Mouse (Mus musculus): ENCODE results near the gene Ttyh2. TPM values are rescaled to one million over a fixed set of nuclear protein-coding genes. Genes with fewer than 3 reads are reported as not detected.

Ttyh2 gene
- polyA plus RNA-seq, 1 experiment from 2014 or later, result 73.4 TPM

DNA sequence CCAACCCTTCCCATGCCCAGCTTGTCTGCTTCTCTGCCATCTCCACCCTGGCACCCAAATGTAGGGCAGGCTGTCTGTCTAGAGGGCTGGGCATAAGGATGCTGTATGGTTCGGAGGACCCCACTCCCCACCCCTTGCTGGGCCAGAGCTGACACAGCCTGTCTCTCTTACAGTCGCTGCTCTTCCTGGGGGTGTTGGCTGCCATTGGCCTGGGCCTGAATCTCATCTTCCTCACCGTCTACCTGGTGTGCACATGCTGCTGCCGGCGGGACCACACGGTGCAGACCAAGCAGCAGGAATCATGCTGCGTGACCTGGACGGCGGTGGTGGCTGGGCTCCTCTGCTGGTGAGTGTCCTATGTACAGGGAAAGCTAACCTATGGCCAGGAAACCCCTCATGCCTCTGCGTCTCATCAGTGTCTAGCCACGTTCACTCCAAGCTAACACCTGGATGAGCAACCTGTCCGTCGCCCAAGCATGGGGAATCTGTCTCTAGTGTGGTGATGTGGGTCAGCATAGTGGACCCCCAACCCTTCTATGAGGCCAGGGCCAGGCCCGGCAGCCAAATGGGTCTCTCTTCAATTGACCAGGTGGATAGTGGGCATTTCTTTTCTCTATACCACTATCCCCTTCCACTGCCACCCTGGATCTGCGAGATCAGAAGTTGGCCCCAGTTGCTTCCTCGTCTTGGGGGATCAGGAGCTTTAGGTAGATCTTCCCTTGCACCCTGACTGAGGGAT lies 11.2 kb downstream of the Ttyh2 start:
- H3K36me3 ChIP-seq (ENCODE audit: control insufficient read depth, insufficient read depth), result peaks cover 26% of the 10 kb centered on the region
- H3K9me3 ChIP-seq (ENCODE audit: control insufficient read depth), result no peaks in the 10 kb centered on the region
- no peak overlapping the region for H3K9ac ChIP-seq (ENCODE audit: low read depth, low read length)
- 94% methylated on average over 16 of the region's 16 CpGs for WGBS
- TF ChIP-seq CTCF (IDR thresholded peaks at IDR 0.05; ENCODE audit: low read depth), result no peak
- no peak for ATAC-seq
- 0 out of 2 replicates have a peak, but pooled peaks cover 3% of the 10 kb centered on the region for H3K4me1 ChIP-seq (replicated peaks; ENCODE audit: control insufficient read depth, insufficient read depth, low read length)
- no peak overlapping the region for H3K4me3 ChIP-seq (ENCODE audit: low read depth, low read length)
- H3K4me2 ChIP-seq (replicated peaks; ENCODE audit: low read depth), result no peak overlapping the region
- no peak overlapping the region for H3K27ac ChIP-seq (ENCODE audit: low read depth, low read length)
- H3K27me3 ChIP-seq (replicated peaks; ENCODE audit: control insufficient read depth, insufficient read depth, low read length), result no peaks in the 10 kb centered on the region

DNA sequence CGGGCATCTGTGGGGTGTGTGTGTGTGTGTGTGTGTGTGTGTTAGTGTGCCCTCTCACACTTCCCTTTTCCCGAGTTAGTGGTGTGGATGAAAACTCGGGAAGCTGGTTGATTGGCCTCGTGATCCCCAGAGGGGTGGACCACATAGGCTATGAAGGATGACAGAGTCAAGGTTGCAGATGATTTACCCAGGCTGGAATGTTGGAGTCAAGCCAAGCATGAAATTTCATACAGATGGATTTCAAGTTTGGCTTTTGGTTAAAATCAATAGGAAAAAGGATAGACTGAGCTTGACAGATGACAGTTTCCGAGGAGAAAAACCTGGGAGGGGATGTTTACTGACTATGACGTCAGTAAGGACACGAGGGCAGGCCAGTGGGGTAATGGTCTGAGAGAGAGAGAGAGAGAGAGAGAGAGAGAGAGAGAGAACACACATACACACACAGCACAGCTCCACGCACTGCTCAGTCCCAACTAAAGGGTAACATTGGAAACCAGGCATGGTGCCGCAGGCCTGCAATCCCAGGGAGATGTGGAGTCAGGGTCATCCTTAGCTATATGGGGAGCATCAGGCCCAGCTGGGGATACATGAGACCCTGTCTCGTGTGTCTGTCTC lies 12.4 kb downstream of the Ttyh2 start:
- no peak for ATAC-seq
- Histone ChIP-seq H3K4me3 (ENCODE audit: low read depth, low read length) (no peak overlapping the region), H3K9ac (ENCODE audit: low read depth, low read length) (no peak overlapping the region), H3K27me3 (replicated peaks; ENCODE audit: control insufficient read depth, insufficient read depth, low read length) (no peaks in the 10 kb centered on the region), H3K27ac (ENCODE audit: low read depth, low read length) (no peak overlapping the region), H3K36me3 (ENCODE audit: control insufficient read depth, insufficient read depth) (peaks cover 37% of the 10 kb centered on the region), H3K4me1 (replicated peaks; ENCODE audit: control insufficient read depth, insufficient read depth, low read length) (no peaks in the 10 kb centered on the region), H3K4me2 (replicated peaks; ENCODE audit: low read depth) (no peak overlapping the region), H3K9me3 (ENCODE audit: control insufficient read depth) (no peaks in the 10 kb centered on the region)
- TF ChIP-seq CTCF (IDR thresholded peaks at IDR 0.05; ENCODE audit: low read depth), result no peak
- WGBS, result 44% methylated on average over 10 of the region's 10 CpGs

DNA sequence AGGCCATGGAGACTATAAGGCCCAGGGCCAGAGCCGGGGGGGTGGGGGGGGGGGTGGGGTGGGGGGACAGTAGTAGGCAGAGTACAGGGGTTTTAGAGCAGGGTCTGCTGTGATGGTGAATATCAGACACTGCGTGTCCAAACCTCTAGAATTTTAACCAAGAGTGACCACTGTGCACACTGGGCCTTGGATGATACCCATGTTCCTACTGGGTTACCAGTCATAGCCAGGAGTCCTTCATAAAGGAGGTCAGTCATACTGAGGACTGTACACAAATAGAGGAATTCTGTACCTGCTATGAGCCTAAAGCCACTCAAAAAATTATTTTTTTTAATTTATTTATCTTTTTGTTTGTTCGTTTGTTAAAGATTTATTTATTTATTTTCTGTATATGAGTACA lies 13.5 kb downstream of the Ttyh2 start:
- H3K27ac ChIP-seq (ENCODE audit: low read depth, low read length), result no peak overlapping the region
- no peak for ATAC-seq
- no peak for TF ChIP-seq CTCF (IDR thresholded peaks at IDR 0.05; ENCODE audit: low read depth)
- H3K4me2 ChIP-seq (replicated peaks; ENCODE audit: low read depth), result no peak overlapping the region
- WGBS, result 99% methylated on average over 2 of the region's 3 CpGs
- no peaks in the 10 kb centered on the region for H3K4me1 ChIP-seq (replicated peaks; ENCODE audit: control insufficient read depth, insufficient read depth, low read length)
- H3K36me3 ChIP-seq (ENCODE audit: control insufficient read depth, insufficient read depth), result peaks cover 42% of the 10 kb centered on the region
- H3K27me3 ChIP-seq (replicated peaks; ENCODE audit: control insufficient read depth, insufficient read depth, low read length), result no peaks in the 10 kb centered on the region
- no peaks in the 10 kb centered on the region for H3K9me3 ChIP-seq (ENCODE audit: control insufficient read depth)
- no peak overlapping the region for H3K4me3 ChIP-seq (ENCODE audit: low read depth, low read length)
- no peak overlapping the region for H3K9ac ChIP-seq (ENCODE audit: low read depth, low read length)

DNA sequence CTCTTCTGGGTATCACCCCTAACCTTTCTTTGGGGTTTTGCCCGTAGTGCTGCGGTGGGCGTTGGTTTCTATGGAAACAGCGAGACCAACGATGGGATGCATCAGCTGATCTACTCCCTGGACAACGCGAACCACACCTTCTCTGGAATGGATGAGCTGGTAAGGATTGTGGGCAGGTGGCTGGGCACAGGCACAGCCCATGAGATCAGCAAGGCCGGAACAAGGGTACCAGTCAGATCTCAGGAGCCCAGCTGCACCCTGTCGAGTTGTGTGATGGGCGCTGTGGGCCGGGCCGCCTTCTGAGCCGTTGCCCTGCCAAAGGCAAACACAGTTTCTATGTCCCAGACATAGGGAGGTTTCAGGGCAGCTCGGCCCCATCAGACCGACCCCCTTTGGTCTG lies 15.0 kb downstream of the Ttyh2 start:
- Histone ChIP-seq H3K4me2 (replicated peaks; ENCODE audit: low read depth) (no peak overlapping the region), H3K27ac (ENCODE audit: low read depth, low read length) (no peak overlapping the region), H3K4me3 (ENCODE audit: low read depth, low read length) (no peak overlapping the region), H3K36me3 (ENCODE audit: control insufficient read depth, insufficient read depth) (peaks cover 49% of the 10 kb centered on the region), H3K27me3 (replicated peaks; ENCODE audit: control insufficient read depth, insufficient read depth, low read length) (no peaks in the 10 kb centered on the region), H3K9ac (ENCODE audit: low read depth, low read length) (no peak overlapping the region), H3K9me3 (ENCODE audit: control insufficient read depth) (no peaks in the 10 kb centered on the region), H3K4me1 (replicated peaks; ENCODE audit: control insufficient read depth, insufficient read depth, low read length) (no peaks in the 10 kb centered on the region)
- no peak for TF ChIP-seq CTCF (IDR thresholded peaks at IDR 0.05; ENCODE audit: low read depth)
- ATAC-seq, result no peak
- WGBS, result 87% methylated on average over 15 of the region's 15 CpGs

DNA sequence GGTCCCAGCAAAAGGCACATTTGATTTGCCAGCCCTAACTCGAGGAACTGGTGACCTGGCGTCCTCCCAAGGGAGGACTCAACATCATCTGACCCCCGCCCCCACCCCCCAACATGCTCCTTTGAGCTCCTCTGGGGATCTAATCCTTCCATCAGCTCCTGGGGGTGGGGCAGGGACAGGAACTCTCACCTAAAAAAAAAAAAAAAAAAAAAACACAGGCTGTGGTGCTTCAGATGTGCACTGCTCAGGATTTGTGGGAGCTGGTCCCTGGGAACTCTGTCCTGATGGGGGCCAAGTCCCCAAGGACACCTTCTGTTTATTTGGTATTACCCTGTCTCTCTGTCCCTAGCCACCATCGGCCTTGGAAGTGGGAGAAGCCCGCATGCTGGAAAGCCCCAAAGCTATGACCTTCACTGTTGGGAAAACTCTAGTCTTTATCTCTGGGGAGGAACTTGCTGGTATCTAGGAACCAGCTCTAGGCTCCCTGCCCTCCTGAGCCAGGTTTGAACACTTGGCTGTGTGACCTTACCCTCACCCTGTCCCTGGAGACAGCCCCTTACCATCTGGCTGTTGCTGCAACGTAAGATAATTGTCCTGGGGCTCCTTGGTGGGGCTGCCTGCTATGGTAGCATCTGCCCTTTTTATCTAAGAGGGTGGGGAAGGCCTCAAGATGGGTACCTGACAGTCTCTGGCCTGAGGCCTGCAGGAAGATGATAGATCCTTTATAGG lies 16.4 kb downstream of the Ttyh2 start:
- Histone ChIP-seq H3K4me1 (replicated peaks; ENCODE audit: control insufficient read depth, insufficient read depth, low read length) (no peaks in the 10 kb centered on the region), H3K9ac (ENCODE audit: low read depth, low read length) (no peak overlapping the region), H3K27ac (ENCODE audit: low read depth, low read length) (no peak overlapping the region), H3K36me3 (ENCODE audit: control insufficient read depth, insufficient read depth) (peaks cover 42% of the 10 kb centered on the region), H3K27me3 (replicated peaks; ENCODE audit: control insufficient read depth, insufficient read depth, low read length) (no peaks in the 10 kb centered on the region), H3K9me3 (ENCODE audit: control insufficient read depth) (no peaks in the 10 kb centered on the region), H3K4me3 (ENCODE audit: low read depth, low read length) (no peak overlapping the region), H3K4me2 (replicated peaks; ENCODE audit: low read depth) (no peak overlapping the region)
- TF ChIP-seq CTCF (IDR thresholded peaks at IDR 0.05; ENCODE audit: low read depth), result no peak
- ATAC-seq, result no peak
- WGBS, result 71% methylated on average over 6 of the region's 6 CpGs

DNA sequence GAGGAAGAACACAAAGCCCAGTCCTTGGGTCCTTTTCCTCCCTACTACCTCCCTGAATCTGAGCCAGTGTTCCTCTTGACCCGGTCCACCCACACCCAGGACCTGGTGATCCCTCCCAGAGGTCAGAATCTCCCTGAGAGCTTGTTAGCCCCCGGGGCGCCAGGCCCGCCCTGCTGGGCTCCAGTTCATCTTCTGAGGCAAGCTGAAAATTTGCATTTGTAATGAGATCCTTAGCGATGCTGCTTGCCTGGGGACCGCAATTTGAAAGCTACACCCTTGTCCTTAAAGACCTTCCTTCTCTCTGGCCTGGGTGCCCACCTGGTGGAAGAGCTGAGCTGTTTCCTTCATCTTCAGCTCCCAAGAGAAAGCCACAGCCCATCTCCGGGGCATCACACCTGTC lies 17.4 kb downstream of the Ttyh2 start:
- H3K4me2 ChIP-seq (replicated peaks; ENCODE audit: low read depth), result no peak overlapping the region
- 64% methylated on average over 7 of the region's 7 CpGs for WGBS
- no peak for TF ChIP-seq CTCF (IDR thresholded peaks at IDR 0.05; ENCODE audit: low read depth)
- H3K36me3 ChIP-seq (ENCODE audit: control insufficient read depth, insufficient read depth), result peaks cover 45% of the 10 kb centered on the region
- H3K9ac ChIP-seq (ENCODE audit: low read depth, low read length), result no peak overlapping the region
- no peaks in the 10 kb centered on the region for H3K4me1 ChIP-seq (replicated peaks; ENCODE audit: control insufficient read depth, insufficient read depth, low read length)
- no peak overlapping the region for H3K4me3 ChIP-seq (ENCODE audit: low read depth, low read length)
- no peaks in the 10 kb centered on the region for H3K9me3 ChIP-seq (ENCODE audit: control insufficient read depth)
- H3K27ac ChIP-seq (ENCODE audit: low read depth, low read length), result no peak overlapping the region
- no peak for ATAC-seq
- H3K27me3 ChIP-seq (replicated peaks; ENCODE audit: control insufficient read depth, insufficient read depth, low read length), result no peaks in the 10 kb centered on the region
